Mouse (Mus musculus): ENCODE data around the gene Ate1. TPM values are rescaled to one million over a fixed set of nuclear protein-coding genes. Genes with fewer than 3 reads are reported as not detected.
"Not testable (repeated sequence)": the region's sequence is repeated elsewhere in the genome, so short reads cannot be mapped to it uniquely, and the experiment has no call there.

The Ate1 gene
- polyA plus RNA-seq, 1 experiment, result 2.4 TPM

DNA sequence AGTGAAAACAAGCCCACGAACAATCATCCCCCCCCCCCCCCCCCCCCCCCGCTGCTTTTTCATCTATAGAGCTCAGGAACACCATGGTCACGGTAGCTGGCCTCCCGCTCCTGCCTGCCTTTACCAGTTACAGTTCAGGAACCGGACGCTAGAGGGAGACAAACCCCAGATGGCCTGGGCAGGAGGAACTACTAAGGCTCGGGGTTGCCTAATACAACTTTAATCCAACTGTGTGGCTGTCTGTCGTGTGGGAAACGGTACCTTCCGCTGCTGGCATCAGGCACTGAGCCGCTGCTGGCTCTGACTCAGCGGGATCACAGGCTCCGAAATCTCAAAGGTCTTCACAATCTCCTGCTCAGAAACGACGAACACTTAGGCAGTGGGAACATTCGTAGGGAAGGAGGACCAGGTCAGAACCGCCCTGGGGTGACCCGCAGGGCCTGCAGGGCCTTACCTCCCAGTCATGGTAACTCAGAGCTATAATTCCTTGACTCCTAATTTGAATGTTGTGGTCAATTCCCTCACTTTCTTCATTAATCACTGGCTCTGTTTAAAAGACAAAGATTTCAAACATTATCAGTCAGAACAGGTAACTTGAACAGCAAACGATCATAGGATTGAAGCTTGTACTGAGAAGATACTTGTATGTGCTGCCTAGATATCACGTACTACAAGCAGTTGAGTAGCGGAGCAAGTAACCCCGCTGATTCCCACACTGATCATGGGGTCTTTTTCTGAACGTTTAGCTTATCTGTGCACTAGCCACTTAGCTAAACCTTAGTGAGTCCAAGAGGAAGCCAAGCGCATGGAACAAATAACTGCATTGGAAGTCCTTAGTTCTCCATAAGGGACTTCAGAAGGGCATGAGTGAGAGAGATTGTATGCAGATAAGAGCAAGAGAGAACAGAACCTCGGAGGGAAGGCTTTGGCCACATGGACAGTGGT lies 13.4 kb upstream of the Ate1 start:
- Histone ChIP-seq H3K36me3 (replicated peaks; ENCODE audit: low read length) (peaks cover 76% of the 10 kb centered on the region), H3K27me3 (replicated peaks) (no peaks in the 10 kb centered on the region), H3K9me3 (no peaks in the 10 kb centered on the region), H3K4me3 (replicated peaks) (no peak overlapping the region), H3K4me1 (peaks cover 8% of the 10 kb centered on the region; the same call in 1 of the 2 replicates)
- TF ChIP-seq FLI1 (IDR thresholded peaks at IDR 0.05; ENCODE audit: low read length) (no peak), GATA1 (IDR thresholded peaks at IDR 0.05; ENCODE audit: borderline replicate concordance, low read length) (no peak)

DNA sequence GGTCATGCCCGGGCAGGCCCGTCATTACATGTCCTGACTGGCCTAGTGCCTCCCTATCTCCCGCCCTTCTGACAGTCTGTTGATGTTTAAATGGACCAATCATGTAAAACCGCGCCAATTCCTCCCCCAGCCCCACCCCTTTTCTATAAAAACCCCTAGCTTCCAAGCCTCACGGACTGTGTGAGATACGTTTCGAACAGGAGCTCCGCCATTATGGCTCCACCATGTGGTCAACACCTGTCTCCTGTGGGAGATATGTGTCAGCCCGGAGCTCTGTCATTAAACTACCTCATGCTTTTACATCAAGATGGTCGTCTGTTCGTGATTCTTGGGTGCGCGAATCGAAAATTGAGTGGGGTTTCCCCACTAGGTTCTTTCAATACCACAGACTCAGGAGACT lies 11.0 kb upstream of the Ate1 start:
- H3K36me3 ChIP-seq (replicated peaks; ENCODE audit: low read length), result peaks cover 56% of the 10 kb centered on the region

GRCm38 (mm10) chr7:130527306-130527705 lies 7.1 kb upstream of the Ate1 start:
- Histone ChIP-seq H3K4me3 (replicated peaks) (no peak overlapping the region), H3K4me1 (peaks cover 13% of the 10 kb centered on the region), H3K27me3 (replicated peaks) (no peaks in the 10 kb centered on the region), H3K9me3 (no peaks in the 10 kb centered on the region), H3K36me3 (replicated peaks; ENCODE audit: low read length) (peaks cover 22% of the 10 kb centered on the region)
- TF ChIP-seq FLI1 (IDR thresholded peaks at IDR 0.05; ENCODE audit: low read length), result no peak
- no peak for TF ChIP-seq GATA1 (IDR thresholded peaks at IDR 0.05; ENCODE audit: borderline replicate concordance, low read length)

More for the DNA sequence above, 11.0 kb upstream of the Ate1 start:
- not testable (repeated sequence) for H3K27me3 ChIP-seq (replicated peaks); H3K4me1 ChIP-seq; H3K9me3 ChIP-seq; H3K4me3 ChIP-seq (replicated peaks)

- Histone ChIP-seq H3K4me3 (replicated peaks) (no peak overlapping the region), H3K4me1 (peaks cover 27% of the 10 kb centered on the region), H3K36me3 (replicated peaks; ENCODE audit: low read length) (peaks cover 3% of the 10 kb centered on the region), H3K9me3 (no peaks in the 10 kb centered on the region), H3K27me3 (replicated peaks) (no peaks in the 10 kb centered on the region)
- TF ChIP-seq FLI1 (IDR thresholded peaks at IDR 0.05; ENCODE audit: low read length), result no peak
- TF ChIP-seq GATA1 (IDR thresholded peaks at IDR 0.05; ENCODE audit: borderline replicate concordance, low read length), result no peak
These were observed 3.3 kb upstream of the Ate1 start for GRCm38 (mm10) chr7:130523451-130523850.

DNA sequence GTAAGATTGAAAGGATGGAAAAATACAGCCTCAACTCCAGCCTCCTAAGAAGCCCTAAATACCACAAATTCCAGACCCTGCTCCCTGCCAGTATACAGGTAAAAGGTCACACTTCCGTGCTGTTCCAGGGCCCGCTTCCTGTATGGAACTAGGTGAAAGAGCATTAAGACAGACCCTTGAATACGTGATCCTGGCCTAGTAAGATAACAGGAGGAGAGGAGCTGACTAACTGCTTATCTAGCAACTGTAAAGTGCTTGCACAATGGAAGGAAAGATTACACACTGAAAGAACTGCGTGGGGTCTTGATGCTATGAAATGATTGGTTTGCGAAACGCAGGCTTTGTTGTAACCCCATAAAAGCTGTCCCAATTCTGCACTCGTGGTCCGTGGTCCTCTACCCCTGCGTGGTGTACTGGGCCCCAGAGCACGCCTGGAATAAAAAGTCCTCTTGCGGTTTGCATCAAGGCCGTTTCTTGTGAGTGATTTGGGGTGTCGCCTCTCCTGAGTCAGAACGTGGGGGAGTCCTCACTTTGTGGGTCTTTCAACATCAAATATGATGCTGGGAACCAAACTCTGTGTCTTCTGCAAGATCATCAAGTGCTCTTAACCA lies 748 bp upstream of the Ate1 start:
- Histone ChIP-seq H3K36me3 (replicated peaks; ENCODE audit: low read length) (peaks cover 2% of the 10 kb centered on the region), H3K27me3 (replicated peaks) (no peaks in the 10 kb centered on the region), H3K4me1 (peaks cover 50% of the 10 kb centered on the region), H3K9me3 (no peaks in the 10 kb centered on the region), H3K4me3 (replicated peaks) (peak overlapping the region; percentile 14)
- TF ChIP-seq FLI1 (IDR thresholded peaks at IDR 0.05; ENCODE audit: low read length) (no peak), GATA1 (IDR thresholded peaks at IDR 0.05; ENCODE audit: borderline replicate concordance, low read length) (no peak)

DNA sequence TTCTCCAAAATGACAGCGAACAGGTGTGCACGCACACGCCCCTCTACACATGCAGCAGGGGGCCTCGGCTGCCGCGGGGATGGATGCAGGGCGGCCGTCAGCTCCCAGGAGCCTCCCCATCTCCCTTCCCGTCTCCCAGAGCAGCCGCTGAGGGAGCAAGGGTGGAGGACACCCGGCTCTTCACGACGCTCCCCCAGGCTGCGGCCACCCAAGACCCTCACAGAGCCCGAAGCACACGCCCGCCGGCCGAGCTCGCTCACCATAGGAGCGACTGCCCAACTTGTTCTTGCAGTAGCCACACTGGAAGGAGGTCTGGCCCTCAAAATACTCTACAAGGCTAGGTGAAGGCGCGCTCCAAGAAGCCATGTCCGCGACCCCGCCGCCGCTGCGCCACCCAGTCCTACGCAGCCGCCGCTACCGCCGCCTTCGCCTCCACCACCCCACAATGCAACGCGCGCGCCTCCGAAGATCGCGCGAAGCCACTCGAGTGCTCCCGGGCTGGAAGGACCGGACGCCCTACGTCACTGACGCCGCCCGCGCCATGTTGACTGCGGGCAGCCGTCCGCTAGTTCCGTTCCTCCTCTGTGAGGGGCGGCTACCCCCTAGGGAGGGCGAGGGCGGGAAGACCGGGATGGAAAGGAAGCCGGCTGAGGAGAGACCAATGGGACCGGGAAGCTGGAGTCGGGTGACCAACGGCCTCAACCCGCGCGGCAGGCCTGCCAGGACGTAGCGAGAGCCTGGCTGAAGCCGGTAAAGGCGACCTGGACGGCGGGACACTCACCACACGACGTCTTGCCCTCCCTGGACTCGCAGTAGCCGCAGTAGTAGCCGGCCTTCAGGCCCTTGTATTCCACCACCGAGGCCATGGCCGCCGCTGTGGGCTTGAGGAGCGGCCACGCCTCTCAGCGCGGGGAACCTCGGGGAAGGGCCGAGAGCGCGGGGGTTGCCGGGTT lies 797 bp downstream of the Ate1 start:
- Histone ChIP-seq H3K9me3 (no peaks in the 10 kb centered on the region), H3K4me1 (peaks cover 50% of the 10 kb centered on the region), H3K27me3 (replicated peaks) (no peaks in the 10 kb centered on the region), H3K36me3 (replicated peaks; ENCODE audit: low read length) (peaks cover 14% of the 10 kb centered on the region), H3K4me3 (replicated peaks) (peak overlapping the region; percentile 99)
- no peak for TF ChIP-seq GATA1 (IDR thresholded peaks at IDR 0.05; ENCODE audit: borderline replicate concordance, low read length)
- TF ChIP-seq FLI1 (IDR thresholded peaks at IDR 0.05; ENCODE audit: low read length), result peak; percentile 31; the same call in 1 of the 2 replicates

DNA sequence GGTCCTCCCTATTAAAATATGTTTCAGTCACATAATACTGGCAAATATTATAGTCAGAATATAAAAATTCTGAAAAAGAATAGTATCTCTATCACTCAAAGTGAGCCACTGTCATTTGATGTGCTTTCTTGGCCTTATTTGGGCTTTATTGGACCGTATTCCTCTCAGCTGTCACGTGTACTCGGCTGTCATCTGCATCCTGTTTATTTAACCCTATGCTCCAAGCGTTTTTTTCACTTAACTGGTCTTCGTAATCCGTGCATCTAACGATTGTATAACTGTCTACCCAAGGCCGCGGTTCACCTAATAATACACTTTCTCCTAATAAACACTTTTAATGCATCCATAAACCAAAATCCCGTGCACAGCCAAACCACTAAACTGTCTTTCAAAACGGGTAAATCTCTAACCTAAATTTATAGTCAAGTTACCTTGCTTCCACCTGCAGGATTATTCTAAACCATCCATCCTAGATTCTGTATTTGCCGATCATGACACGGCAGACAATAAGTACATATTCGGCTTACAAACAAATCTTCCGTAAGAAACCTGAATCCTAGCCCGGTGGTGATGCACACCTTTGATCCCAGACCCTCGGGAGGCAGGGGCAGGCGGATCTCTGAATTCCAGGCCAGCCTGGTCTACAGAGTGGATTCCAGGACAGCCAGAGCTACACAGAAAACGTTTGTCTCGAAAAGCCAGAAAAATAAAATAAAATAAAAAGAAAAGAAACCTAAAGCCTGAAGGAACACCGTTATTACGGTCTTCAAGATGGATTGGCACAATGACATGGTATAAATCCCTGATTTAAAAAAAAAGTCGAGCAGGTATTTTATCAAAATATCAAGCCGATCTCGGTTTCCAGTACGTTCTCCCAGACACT lies 1.7 kb downstream of the Ate1 start:
- Histone ChIP-seq H3K27me3 (replicated peaks) (no peaks in the 10 kb centered on the region), H3K4me1 (peaks cover 41% of the 10 kb centered on the region), H3K36me3 (replicated peaks; ENCODE audit: low read length) (peaks cover 24% of the 10 kb centered on the region), H3K4me3 (replicated peaks) (peak overlapping the region; percentile 99), H3K9me3 (no peaks in the 10 kb centered on the region)
- no peak for TF ChIP-seq GATA1 (IDR thresholded peaks at IDR 0.05; ENCODE audit: borderline replicate concordance, low read length)
- TF ChIP-seq FLI1 (IDR thresholded peaks at IDR 0.05; ENCODE audit: low read length), result no peak

GRCm38 (mm10) chr7:130510243-130510642 lies 9.9 kb downstream of the Ate1 start:
- Histone ChIP-seq H3K27me3 (replicated peaks) (no peaks in the 10 kb centered on the region), H3K4me1 (peaks cover 33% of the 10 kb centered on the region), H3K36me3 (replicated peaks; ENCODE audit: low read length) (peaks cover 85% of the 10 kb centered on the region), H3K4me3 (replicated peaks) (peak overlapping the region; percentile 59), H3K9me3 (no peaks in the 10 kb centered on the region)
- TF ChIP-seq GATA1 (IDR thresholded peaks at IDR 0.05; ENCODE audit: borderline replicate concordance, low read length), result no peak
- no peak for TF ChIP-seq FLI1 (IDR thresholded peaks at IDR 0.05; ENCODE audit: low read length)

DNA sequence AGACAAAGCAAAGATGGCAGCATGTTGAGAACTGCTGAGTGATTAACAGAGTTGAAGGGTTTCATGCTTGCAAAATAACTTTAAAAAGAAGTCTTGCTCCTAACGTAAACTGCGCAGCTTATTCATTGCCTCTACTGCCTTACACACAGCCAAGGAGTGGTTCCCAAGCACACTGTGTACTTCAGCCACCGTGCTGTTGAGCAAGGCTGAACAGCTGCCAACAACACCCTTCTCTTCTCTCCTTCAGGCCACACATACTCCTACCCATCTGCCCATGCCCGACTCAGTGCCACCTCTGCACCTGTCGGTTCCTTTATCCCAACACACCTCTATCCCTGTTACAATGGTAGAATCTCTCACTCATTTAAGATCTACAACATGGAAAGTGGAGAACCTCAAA lies 17.2 kb downstream of the Ate1 start:
- H3K27me3 ChIP-seq (replicated peaks), result no peaks in the 10 kb centered on the region
- no peak for TF ChIP-seq GATA1 (IDR thresholded peaks at IDR 0.05; ENCODE audit: borderline replicate concordance, low read length)
- TF ChIP-seq FLI1 (IDR thresholded peaks at IDR 0.05; ENCODE audit: low read length), result no peak
- H3K4me1 ChIP-seq, result peaks cover 16% of the 10 kb centered on the region
- peaks cover 80% of the 10 kb centered on the region for H3K36me3 ChIP-seq (replicated peaks; ENCODE audit: low read length)
- peak overlapping the region; percentile 23 for H3K4me3 ChIP-seq (replicated peaks)
- no peaks in the 10 kb centered on the region for H3K9me3 ChIP-seq

Data from megakaryocyte, embryonic 14.5 days (primary cell).